Mouse (Mus musculus) neural tube, embryonic 13.5 days (tissue): ENCODE measurements around the gene Prkar2b. TPM values are rescaled to one million over a fixed set of nuclear protein-coding genes. Genes with fewer than 3 reads are reported as not detected.

ENCODE experiments used
- ATAC-seq: fragments of 200-750 bp; cut with Nextera tagmentation; 2 replicates; pipeline ENCODE4 v1.8.0; 2017; ENCODE audit warnings: low read depth, mild to moderate bottlenecking, moderate TSS enrichment, moderate library complexity
- H3K27ac ChIP-seq: fragments of 300-500 bp; sonication (generic); replicated peaks from 2 replicates; pipeline ENCODE4 v1.5.1; 2015; ENCODE audit warnings: moderate library complexity, mild to moderate bottlenecking, inconsistent platforms
- H3K27me3 ChIP-seq: fragments of 300-500 bp; sonication (generic); 2 replicates; pipeline ENCODE4 v1.6.1; 2015; ENCODE audit warnings: mild to moderate bottlenecking, inconsistent platforms
- H3K36me3 ChIP-seq: fragments of 300-500 bp; sonication (generic); 2 replicates; pipeline ENCODE4 v1.6.1; 2015; ENCODE audit warnings: mild to moderate bottlenecking, inconsistent platforms
- H3K4me1 ChIP-seq: fragments of 300-500 bp; sonication (generic); replicated peaks from 2 replicates; pipeline ENCODE4 v1.6.1; 2015; ENCODE audit warnings: inconsistent platforms
- H3K4me2 ChIP-seq: fragments of 300-500 bp; sonication (generic); 2 replicates; pipeline ENCODE4 v1.6.1; 2015; ENCODE audit warnings: inconsistent platforms, mild to moderate bottlenecking, moderate library complexity
- H3K4me3 ChIP-seq: fragments of 300-500 bp; sonication (generic); 2 replicates; pipeline ENCODE4 v1.5.1; 2015; ENCODE audit warnings: mild to moderate bottlenecking, inconsistent platforms
- H3K9ac ChIP-seq: fragments of 300-500 bp; sonication (generic); 2 replicates; pipeline ENCODE4 v1.6.1; 2015; ENCODE audit warnings: moderate library complexity, mild to moderate bottlenecking, inconsistent platforms
- H3K9me3 ChIP-seq: fragments of 300-500 bp; sonication (generic); 2 replicates; pipeline ENCODE4 v1.6.1; 2016; ENCODE audit warnings: inconsistent platforms
- WGBS: fragments of 180-500 bp; shearing (Covaris S2); methylation state at CpG from one replicate; pipeline ENCODE4 v1.1.7; 2015; 5-methylcytosine and 5-hydroxymethylcytosine counted together
- polyA plus RNA-seq: library from polyadenylated mRNA; unstranded; fragments of >200 nt; fragmentation: Nextera tagmentation; extraction: Ambion mirVana; gene quantifications from 2 replicates; pipeline ENCODE4 v1.2.1, GENCODE M21; 2015

Gene Prkar2b
- polyA plus RNA-seq, 1 experiment from 2014 or later: 95.9 TPM

DNA sequence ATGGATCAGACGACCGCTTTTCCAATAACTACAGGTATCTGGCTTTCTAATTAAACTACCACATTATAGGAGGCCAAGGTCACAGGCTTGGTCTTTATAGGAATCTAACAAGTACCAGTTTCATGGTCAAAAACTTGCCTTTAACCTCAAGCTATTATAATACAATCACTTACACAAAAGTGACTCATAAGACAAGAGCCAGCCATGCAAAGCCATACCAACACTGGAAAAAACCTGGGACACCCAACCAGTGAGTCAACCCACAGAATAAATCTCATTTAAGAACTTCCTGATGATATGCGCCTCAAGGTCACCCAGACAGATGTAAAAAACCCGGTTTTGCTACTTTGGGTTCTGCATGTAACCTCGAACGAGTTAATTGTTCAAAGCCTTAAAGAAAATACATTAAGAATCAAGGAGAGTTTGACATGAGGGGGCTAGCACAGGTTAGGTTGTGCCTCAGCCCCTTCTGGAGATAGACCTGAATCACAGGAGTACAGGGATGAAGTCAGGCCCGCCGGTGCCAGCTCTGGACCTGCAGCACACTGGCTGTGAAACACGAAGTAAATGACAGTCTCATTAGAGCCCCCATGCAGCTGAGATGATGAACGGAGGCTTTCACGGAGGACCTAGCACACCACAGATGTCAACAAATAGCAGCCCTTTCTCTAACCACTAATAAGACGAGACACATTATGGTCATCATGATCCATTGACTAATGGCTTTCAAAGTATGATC, 3.5 kb downstream of the Prkar2b start:
- peaks cover 70% of the 10 kb centered on the region for H3K4me1 ChIP-seq
- H3K27ac ChIP-seq: no peak overlapping the region
- H3K9me3 ChIP-seq: no peaks in the 10 kb centered on the region
- no peaks in the 10 kb centered on the region for H3K27me3 ChIP-seq
- no peaks in the 10 kb centered on the region; the same call in 1 of the 2 replicates for H3K36me3 ChIP-seq
- H3K4me2 ChIP-seq: peak overlapping the region; percentile 65
- 0 out of 2 replicates have a peak overlapping the region, but pooled peaks have one; percentile 98 for H3K9ac ChIP-seq
- H3K4me3 ChIP-seq: peak overlapping the region; percentile 92
- no peak for ATAC-seq
- 67% methylated on average over 12 of the region's 12 CpGs for WGBS

DNA sequence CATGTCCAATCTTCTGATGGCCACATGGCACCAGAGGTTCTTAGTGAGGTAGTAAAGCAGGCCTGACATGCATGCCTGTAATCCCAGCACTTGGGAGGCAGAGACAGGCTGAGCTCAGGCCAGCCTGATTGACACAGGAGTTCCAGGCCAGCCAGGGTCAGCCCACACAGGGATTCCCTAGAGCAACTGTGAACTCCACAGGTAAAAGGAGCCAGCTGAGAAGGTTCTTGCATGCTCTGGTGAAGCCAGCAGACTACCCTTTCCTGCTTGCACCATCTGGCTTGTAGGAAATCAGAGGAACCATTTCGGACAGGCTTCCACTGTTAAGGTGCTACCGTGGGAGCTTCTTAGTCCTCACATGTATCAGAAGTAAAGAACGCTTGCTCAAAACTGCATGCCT, 5.3 kb downstream of the Prkar2b start:
- no peak for ATAC-seq
- no peak overlapping the region for H3K4me3 ChIP-seq

DNA sequence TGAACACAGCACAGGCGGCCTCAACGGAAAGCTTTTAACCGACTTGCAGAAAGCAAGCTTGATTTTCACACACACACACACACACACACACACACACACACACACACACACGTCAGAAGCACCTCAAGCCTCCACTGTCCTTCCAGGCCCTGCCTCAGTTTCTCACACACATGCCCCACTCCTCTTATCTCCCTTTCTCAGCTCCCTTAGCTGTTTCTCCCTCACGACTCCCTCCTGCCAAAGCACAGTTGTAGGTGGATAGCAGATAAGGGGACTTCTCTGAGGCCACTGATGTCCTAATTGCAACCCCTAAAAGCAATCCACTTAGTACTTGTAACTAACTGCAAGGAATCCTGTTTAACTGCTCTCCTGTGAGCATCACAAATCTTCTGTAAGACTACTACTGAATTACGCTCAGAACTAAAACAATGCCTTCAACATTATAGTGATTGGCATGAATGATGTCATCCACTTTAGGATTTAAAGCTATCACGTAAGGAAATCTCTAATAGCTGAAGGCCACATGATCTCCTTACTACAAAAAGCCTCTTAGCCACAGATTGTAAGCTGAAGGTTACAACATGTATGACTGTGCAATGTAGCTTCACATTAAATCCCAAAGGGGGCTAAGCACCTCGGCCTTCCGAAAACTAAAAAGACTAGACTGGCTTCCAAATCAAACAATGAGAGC, 6.5 kb downstream of the Prkar2b start:
- ATAC-seq: no peak
- Histone ChIP-seq H3K9ac (0 out of 2 replicates have a peak overlapping the region, but pooled peaks have one; percentile 31), H3K27ac (no peak overlapping the region), H3K4me2 (no peak overlapping the region), H3K36me3 (no peaks in the 10 kb centered on the region; the same call in 1 of the 2 replicates), H3K4me1 (peaks cover 70% of the 10 kb centered on the region), H3K9me3 (no peaks in the 10 kb centered on the region), H3K4me3 (no peak overlapping the region), H3K27me3 (no peaks in the 10 kb centered on the region)
- 36% methylated on average over 9 of the region's 9 CpGs for WGBS

More for the DNA sequence above, 5.3 kb downstream of the Prkar2b start:
- Histone ChIP-seq H3K4me2 (no peak overlapping the region), H3K9ac (no peak overlapping the region), H3K36me3 (no peaks in the 10 kb centered on the region; the same call in 1 of the 2 replicates), H3K27ac (no peak overlapping the region), H3K4me1 (peaks cover 72% of the 10 kb centered on the region), H3K9me3 (no peaks in the 10 kb centered on the region), H3K27me3 (no peaks in the 10 kb centered on the region)
- WGBS: 96% methylated on average over 3 of the region's 3 CpGs

DNA sequence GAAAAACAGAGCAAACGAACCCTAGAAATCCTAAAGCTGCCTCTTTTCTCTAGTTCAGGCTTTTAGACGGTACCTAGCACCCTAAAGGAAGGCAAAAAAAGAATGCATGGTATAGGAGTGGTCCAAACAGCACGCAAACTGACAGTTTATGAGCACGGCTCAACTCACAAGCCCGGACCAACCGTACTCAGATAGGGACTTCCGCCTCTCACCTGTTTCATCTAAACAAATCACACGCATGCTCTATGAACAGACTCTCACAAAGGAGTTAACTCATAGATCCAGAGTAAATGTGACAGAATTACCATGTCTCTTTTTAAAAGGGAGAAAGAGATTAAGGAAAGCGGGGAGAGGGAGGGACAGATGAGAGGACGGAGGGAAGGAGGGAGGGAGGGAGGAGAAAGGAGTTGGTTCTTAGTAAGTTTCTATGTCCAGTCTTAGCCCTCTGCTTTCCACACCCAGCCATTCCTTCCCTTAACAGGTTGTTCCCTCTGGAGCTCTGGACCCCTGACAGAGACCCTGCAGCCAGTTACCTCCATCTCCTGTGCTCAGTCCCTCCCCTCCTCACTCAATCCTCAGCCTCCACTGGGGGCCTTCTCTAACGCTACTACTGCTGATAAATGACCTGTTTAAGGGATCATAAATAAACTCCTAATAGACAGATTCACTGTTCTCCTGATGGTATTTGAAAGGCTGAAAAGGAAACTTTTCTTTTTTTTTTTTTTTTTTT, 7.3 kb downstream of the Prkar2b start:
- Histone ChIP-seq H3K9me3 (no peaks in the 10 kb centered on the region), H3K9ac (no peak overlapping the region), H3K27me3 (no peaks in the 10 kb centered on the region), H3K4me2 (no peak overlapping the region), H3K36me3 (no peaks in the 10 kb centered on the region; the same call in 1 of the 2 replicates), H3K4me3 (no peak overlapping the region), H3K27ac (no peak overlapping the region), H3K4me1 (peaks cover 62% of the 10 kb centered on the region)
- 47% methylated on average over 11 of the region's 11 CpGs for WGBS
- no peak for ATAC-seq

DNA sequence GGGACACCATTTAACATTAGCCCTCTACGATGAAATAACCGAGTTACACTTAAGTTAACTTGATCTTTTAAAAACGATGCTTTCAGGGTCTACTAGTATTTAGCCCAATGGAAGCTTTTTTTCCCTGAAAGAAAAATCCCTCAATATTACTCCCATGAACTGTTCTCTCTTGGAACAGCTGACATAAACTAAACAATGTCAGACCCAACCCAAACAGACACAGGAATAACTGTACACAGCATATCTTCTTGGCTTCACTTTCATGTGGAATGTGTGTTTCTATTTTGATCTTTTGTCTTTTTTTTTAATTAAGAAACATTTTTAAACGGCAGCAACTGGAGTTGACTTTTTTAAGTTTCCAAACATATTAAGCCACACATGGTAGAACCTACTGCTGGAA, 8.2 kb downstream of the Prkar2b start:
- no peak overlapping the region for H3K4me3 ChIP-seq
- H3K9ac ChIP-seq: no peak overlapping the region
- no peaks in the 10 kb centered on the region; the same call in 1 of the 2 replicates for H3K36me3 ChIP-seq
- ATAC-seq: no peak
- no peak overlapping the region for H3K27ac ChIP-seq
- no peaks in the 10 kb centered on the region for H3K9me3 ChIP-seq
- no peak overlapping the region for H3K4me2 ChIP-seq
- H3K4me1 ChIP-seq: peaks cover 53% of the 10 kb centered on the region
- H3K27me3 ChIP-seq: no peaks in the 10 kb centered on the region
- 89% methylated on average over 4 of the region's 4 CpGs for WGBS

DNA sequence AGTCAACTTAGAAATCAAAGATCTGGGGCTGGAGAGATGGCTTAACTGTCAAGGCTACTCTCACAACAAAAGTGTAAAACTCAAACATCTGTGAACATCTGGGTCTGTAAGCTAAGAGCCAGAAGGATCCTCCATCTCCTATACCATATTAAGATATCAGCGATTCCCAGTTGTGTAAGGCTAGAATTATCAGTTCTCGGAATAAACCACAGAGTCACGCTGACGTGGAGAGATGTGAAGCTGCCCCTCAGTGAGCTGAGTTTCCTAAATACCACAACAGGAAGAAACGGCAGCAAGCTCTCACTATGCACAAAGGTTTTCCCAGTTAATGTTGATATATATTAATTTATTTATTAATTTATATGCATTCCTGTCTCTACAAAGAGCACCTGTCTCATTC, 10.9 kb downstream of the Prkar2b start:
- ATAC-seq: no peak
- H3K27me3 ChIP-seq: no peaks in the 10 kb centered on the region
- peaks cover 30% of the 10 kb centered on the region for H3K4me1 ChIP-seq
- 84% methylated on average over 5 of the region's 5 CpGs for WGBS
- H3K9ac ChIP-seq: no peak overlapping the region
- no peaks in the 10 kb centered on the region for H3K36me3 ChIP-seq
- no peak overlapping the region for H3K4me2 ChIP-seq
- H3K27ac ChIP-seq: no peak overlapping the region
- H3K9me3 ChIP-seq: no peaks in the 10 kb centered on the region
- no peak overlapping the region for H3K4me3 ChIP-seq

DNA sequence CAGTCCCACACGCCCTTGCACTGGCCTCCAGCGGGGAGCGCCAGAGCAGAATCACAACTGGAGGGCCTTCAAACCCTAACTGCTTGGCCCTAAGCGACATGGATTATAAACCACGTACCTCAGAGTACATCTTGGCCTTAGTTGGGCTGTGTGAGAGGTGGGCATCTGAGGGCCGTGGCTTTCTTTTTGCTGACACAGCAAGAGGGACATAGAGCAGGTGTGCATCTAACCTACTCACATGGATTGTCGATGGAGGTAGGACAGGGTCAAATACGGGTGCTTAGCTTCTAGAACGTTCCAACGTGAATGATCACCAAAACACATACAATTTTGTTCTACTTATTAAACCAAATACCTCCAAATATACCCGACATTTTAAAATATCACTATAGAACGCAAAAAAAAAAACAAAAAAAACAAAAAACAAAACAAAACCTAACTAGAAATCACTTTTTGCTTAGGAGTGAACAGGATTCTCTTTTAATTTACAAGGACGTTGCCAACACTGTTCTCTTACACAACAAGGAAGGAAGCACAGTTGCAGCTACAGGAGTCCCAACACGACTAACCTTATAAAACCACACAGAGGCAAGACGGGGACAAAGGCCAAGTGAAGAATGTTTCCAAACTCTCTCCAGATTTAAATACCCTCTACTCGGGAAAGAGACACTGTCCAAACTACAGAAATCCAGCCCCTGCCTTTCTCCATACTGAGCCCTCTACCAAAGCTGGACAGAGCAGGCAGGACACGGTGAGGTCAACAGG, 15.3 kb downstream of the Prkar2b start:
- no peak overlapping the region for H3K4me2 ChIP-seq
- no peak for ATAC-seq
- no peak overlapping the region for H3K4me3 ChIP-seq
- no peaks in the 10 kb centered on the region for H3K27me3 ChIP-seq
- H3K4me1 ChIP-seq: peaks cover 7% of the 10 kb centered on the region; the same call in 1 of the 2 replicates
- 87% methylated on average over 17 of the region's 17 CpGs for WGBS
- H3K27ac ChIP-seq: no peak overlapping the region
- no peaks in the 10 kb centered on the region for H3K9me3 ChIP-seq
- H3K36me3 ChIP-seq: no peaks in the 10 kb centered on the region
- no peak overlapping the region for H3K9ac ChIP-seq

DNA sequence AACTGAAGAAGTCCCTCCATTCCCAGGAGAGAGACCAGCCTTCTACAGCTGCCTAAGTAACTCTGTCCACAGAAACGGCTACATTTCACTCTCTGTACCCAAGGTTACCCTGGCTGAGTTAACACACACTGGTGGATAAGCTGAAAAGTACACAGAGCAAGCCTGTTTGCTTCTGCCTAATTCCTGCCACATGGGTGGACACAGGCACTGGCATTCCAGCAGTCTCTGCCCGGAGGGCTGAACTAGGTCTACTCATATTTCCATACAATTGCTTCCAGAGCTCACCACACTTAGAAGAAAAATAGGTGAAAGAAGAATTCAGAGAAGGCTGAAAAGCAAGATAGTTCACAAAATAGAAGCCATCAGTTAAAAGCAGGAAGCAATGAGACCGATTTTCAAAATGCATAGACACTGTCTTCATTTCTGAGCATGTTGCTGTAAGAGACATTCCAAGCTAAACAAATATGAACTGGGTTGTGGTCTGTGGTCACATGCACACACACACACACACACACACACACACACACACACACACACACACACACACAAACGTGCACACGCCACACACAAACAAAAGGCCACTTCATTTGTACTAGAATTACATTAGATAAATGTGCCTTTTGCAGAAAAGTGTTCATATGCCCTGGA, 16.5 kb downstream of the Prkar2b start:
- no peaks in the 10 kb centered on the region for H3K9me3 ChIP-seq
- WGBS: 70% methylated on average over 5 of the region's 5 CpGs
- H3K4me3 ChIP-seq: no peak overlapping the region
- no peaks in the 10 kb centered on the region for H3K27me3 ChIP-seq
- no peak overlapping the region for H3K9ac ChIP-seq
- no peaks in the 10 kb centered on the region for H3K36me3 ChIP-seq
- ATAC-seq: no peak; the same call in 1 of the 2 replicates
- H3K4me2 ChIP-seq: no peak overlapping the region
- H3K27ac ChIP-seq: no peak overlapping the region
- H3K4me1 ChIP-seq: peaks cover 7% of the 10 kb centered on the region; the same call in 1 of the 2 replicates

DNA sequence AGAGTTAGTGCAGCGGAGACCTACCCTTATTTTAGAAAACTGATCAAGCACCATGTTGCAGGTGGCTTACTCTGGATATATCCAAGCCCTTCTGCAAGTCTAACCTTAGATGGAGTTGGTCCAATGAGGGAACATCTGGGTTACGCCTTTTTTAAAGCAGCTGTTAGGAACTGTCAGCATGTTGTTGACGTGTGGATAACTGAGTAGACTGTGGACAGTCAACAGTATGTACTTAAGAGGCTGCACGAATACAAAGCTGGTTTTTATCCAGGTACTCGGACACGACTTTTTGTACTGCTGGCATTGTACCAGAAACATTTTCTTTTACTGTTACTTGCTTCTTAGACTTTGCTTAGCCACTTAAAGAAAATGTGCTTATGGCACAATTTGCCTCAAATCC, 27.6 kb downstream of the Prkar2b start:
- Histone ChIP-seq H3K9me3 (no peaks in the 10 kb centered on the region), H3K9ac (no peak overlapping the region), H3K27ac (no peak overlapping the region), H3K4me1 (no peaks in the 10 kb centered on the region), H3K36me3 (no peaks in the 10 kb centered on the region), H3K4me3 (no peak overlapping the region), H3K27me3 (no peaks in the 10 kb centered on the region), H3K4me2 (no peak overlapping the region)
- WGBS: 90% methylated on average over 6 of the region's 6 CpGs
- ATAC-seq: no peak

DNA sequence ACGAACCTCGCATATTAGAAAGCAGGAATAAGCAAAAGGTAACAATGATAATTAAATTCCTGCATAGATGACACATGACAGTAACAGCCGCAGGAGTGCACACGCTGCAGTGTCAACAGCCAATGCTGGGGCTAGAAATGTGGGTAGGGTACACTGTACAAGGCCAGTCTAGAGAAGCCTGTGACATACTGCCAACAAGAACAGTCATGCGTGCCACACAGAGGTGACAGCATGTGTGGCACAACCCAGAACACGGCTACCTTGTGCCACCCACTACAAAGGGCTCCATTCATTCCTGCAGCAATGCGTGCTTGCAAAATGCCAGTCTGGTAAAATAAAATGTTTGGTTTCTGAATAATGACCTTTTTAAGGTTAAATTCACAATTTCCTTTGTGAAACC, 28.2 kb downstream of the Prkar2b start:
- H3K27ac ChIP-seq: no peak overlapping the region
- no peak overlapping the region for H3K9ac ChIP-seq
- 96% methylated on average over 7 of the region's 7 CpGs for WGBS
- ATAC-seq: no peak; the same call in 1 of the 2 replicates
- H3K4me3 ChIP-seq: no peak overlapping the region
- no peaks in the 10 kb centered on the region for H3K27me3 ChIP-seq
- H3K36me3 ChIP-seq: no peaks in the 10 kb centered on the region
- no peaks in the 10 kb centered on the region for H3K9me3 ChIP-seq
- H3K4me2 ChIP-seq: no peak overlapping the region
- H3K4me1 ChIP-seq: no peaks in the 10 kb centered on the region

DNA sequence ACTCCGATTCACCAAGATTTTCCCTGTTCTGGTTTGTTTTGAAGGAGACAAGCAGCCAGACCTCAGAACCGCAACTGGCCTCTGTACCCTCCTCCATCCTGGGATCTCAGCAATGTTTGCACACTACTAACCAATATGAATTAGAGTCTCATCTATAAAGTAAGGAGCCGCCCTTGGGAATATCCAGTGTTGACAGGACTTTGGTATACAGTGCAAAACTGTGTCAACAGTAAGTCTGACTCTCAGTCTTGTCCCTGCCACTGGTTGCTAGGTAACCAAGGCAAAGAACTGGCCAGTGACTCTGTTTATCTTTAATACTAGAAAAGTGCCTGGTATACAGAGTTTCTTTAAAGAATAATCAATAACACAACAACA, 42.7 kb downstream of the Prkar2b start:
- WGBS: 78% methylated on average over 3 of the region's 3 CpGs
- no peak; the same call in 1 of the 2 replicates for ATAC-seq
- Histone ChIP-seq H3K36me3 (no peaks in the 10 kb centered on the region; the same call in 1 of the 2 replicates), H3K27ac (no peak overlapping the region), H3K27me3 (no peaks in the 10 kb centered on the region), H3K9ac (no peak overlapping the region), H3K4me2 (no peak overlapping the region), H3K9me3 (no peaks in the 10 kb centered on the region), H3K4me3 (no peak overlapping the region), H3K4me1 (peaks cover 30% of the 10 kb centered on the region)
